Mouse (Mus musculus) MEL (cell line): ENCODE data around the gene 1700069L16Rik. TPM values are rescaled to one million over a fixed set of nuclear protein-coding genes. Genes with fewer than 3 reads are reported as not detected.

Experiments used
- DNase-seq: peaks from one replicate; pipeline ENCODE4 v3.0.0; 2011; ENCODE audit warnings: low read depth, low spot score
- H3K27ac ChIP-seq: 2 replicates; pipeline ENCODE4 v1.5.1; 2012; ENCODE audit warnings: low read depth, mild to moderate bottlenecking, control low read depth, low read length, moderate library complexity; ENCODE audit not compliant: control insufficient read depth
- H3K27me3 ChIP-seq, 2 experiments: fragments of 150-350 bp in 1 of 2; sonication (generic) in 1 of 2; 2 replicates each; pipeline ENCODE4 v1.6.1; 2012; ENCODE audit warnings: low read length in 2 of 2, mild to moderate bottlenecking in 2 of 2, improper control_type of control experiment in 1 of 2, moderate library complexity in 1 of 2; ENCODE audit not compliant: insufficient read depth in 2 of 2, control insufficient read depth in 1 of 2
- H3K36me3 ChIP-seq, 2 experiments: 2 replicates each; pipeline ENCODE4 v1.6.1; 2012 to 2014; ENCODE audit warnings: low read length in 2 of 2, improper control_type of control experiment in 1 of 2, inconsistent platforms in 1 of 2, mild to moderate bottlenecking in 1 of 2; ENCODE audit not compliant: insufficient read depth in 2 of 2, control insufficient read depth in 1 of 2
- H3K4me1 ChIP-seq, 2 experiments: fragments of 150-350 bp in 1 of 2; sonication (generic) in 1 of 2; 2 replicates each; pipeline ENCODE4 v1.6.1; 2012; ENCODE audit warnings: low read length in 2 of 2, improper control_type of control experiment in 1 of 2, mild to moderate bottlenecking in 1 of 2; ENCODE audit not compliant: insufficient read depth in 2 of 2, control insufficient read depth in 1 of 2
- H3K4me3 ChIP-seq, 2 experiments: fragments of 150-350 bp in 1 of 2; sonication (generic) in 1 of 2; 2 replicates each; pipeline ENCODE4 v1.5.1; 2012; ENCODE audit warnings: low read depth in 2 of 2, low read length in 2 of 2, mild to moderate bottlenecking in 2 of 2, moderate library complexity in 2 of 2, control low read depth in 1 of 2, improper control_type of control experiment in 1 of 2; ENCODE audit not compliant: control insufficient read depth in 1 of 2, insufficient read depth in 1 of 2
- H3K79me2 ChIP-seq: 2 replicates; pipeline ENCODE4 v1.6.1; 2012; ENCODE audit warnings: mild to moderate bottlenecking, low read length, moderate library complexity; ENCODE audit not compliant: control insufficient read depth, poor library complexity, insufficient read depth
- H3K9ac ChIP-seq: 2 replicates; pipeline ENCODE4 v1.6.1; 2012; ENCODE audit warnings: low read depth, mild to moderate bottlenecking, control low read depth, low read length, moderate library complexity; ENCODE audit not compliant: control insufficient read depth, poor library complexity, severe bottlenecking
- H3K9me3 ChIP-seq: fragments of 150-350 bp; sonication (generic); replicated peaks from 2 replicates; pipeline ENCODE4 v1.6.1; 2012; ENCODE audit warnings: mild to moderate bottlenecking, low read length, improper control_type of control experiment, moderate library complexity; ENCODE audit not compliant: insufficient read depth
- ETS1 ChIP-seq: IDR thresholded peaks from 2 replicates; pipeline ENCODE4 v1.6.1; 2012; ENCODE audit warnings: low read depth, mild to moderate bottlenecking, inconsistent platforms, low read length, improper control_type of control experiment, moderate library complexity
- NRF1 ChIP-seq: IDR thresholded peaks from 2 replicates; pipeline ENCODE4 v1.6.1; 2014; ENCODE audit warnings: low read depth, mild to moderate bottlenecking, inconsistent platforms, low read length, improper control_type of control experiment, moderate library complexity; ENCODE audit not compliant: poor library complexity, insufficient read depth, severe bottlenecking
- POLR2A ChIP-seq, 2 experiments: IDR thresholded peaks; 2 replicates each; pipeline ENCODE4 v1.6.1; 2011 to 2012; ENCODE audit warnings: low read length in 2 of 2, mild to moderate bottlenecking in 2 of 2, control low read depth in 1 of 2, improper control_type of control experiment in 1 of 2, low read depth in 1 of 2, moderate library complexity in 1 of 2; ENCODE audit not compliant: control insufficient read depth in 1 of 2, insufficient read depth in 1 of 2, poor library complexity in 1 of 2
- TAL1 ChIP-seq: IDR thresholded peaks from 2 replicates; pipeline ENCODE4 v1.6.1; 2012; ENCODE audit warnings: mild to moderate bottlenecking, inconsistent platforms, low read length, moderate library complexity, mixed read lengths
- TBP ChIP-seq: IDR thresholded peaks from 2 replicates; pipeline ENCODE4 v1.8.0; 2011; ENCODE audit warnings: low read depth, low read length, improper control_type of control experiment
- UBTF ChIP-seq: IDR thresholded peaks from 2 replicates; pipeline ENCODE4 v1.6.1; 2012; ENCODE audit warnings: low read depth, mild to moderate bottlenecking, inconsistent platforms, low read length, improper control_type of control experiment, moderate library complexity, borderline replicate concordance; ENCODE audit not compliant: insufficient read depth
- ZNF384 ChIP-seq: IDR thresholded peaks from 2 replicates; pipeline ENCODE4 v1.6.1; 2012; ENCODE audit warnings: low read depth, mild to moderate bottlenecking, inconsistent platforms, low read length, improper control_type of control experiment
- polyA plus RNA-seq, 2 experiments: library from polyadenylated mRNA; stranded (reverse) in 1 of 2; unstranded in 1 of 2; fragments of >175 nt in 1 of 2; fragments of >200 nt in 1 of 2; gene quantifications; 2 replicates each; pipeline versions ENCODE4 v1.2.1 to v1.2.4; 2012; ENCODE audit warnings: low replicate concordance in 2 of 2, low read depth in 1 of 2; ENCODE audit not compliant: insufficient read length in 2 of 2, insufficient read depth in 1 of 2, missing spikeins in 1 of 2
- total RNA-seq: library from RNA; depleted of rRNA; stranded (reverse); fragments of 300-350 nt; gene quantifications from 2 replicates; pipeline ENCODE4 v1.2.3, GENCODE M21; 2012; rRNA removed

Gene 1700069L16Rik
- total and polyA plus RNA-seq, 3 experiments = not detected

- DNase-seq = no peak
These were observed 81.3 kb downstream of the 1700069L16Rik start for GRCm38 (mm10) chr5:113643107-113643848.

More at GRCm38 (mm10) chr5:113643107-113643848, 81.3 kb downstream of the 1700069L16Rik start:
- Histone ChIP-seq H3K9me3 (no peaks in the 10 kb centered on the region), H3K79me2 (no peaks in the 10 kb centered on the region), H3K4me3 (no peak overlapping the region), H3K9ac (no peak overlapping the region), H3K36me3 (no peaks in the 10 kb centered on the region), H3K4me1 (no peaks in the 10 kb centered on the region), H3K27me3 (no peaks in the 10 kb centered on the region), H3K27ac (no peak overlapping the region)
- TF ChIP-seq ETS1 (no peak), TAL1 (no peak), TBP (no peak), NRF1 (no peak), ZNF384 (no peak), UBTF (no peak), POLR2A (IDR thresholded peaks at IDR 0.05; ENCODE audit: control insufficient read depth in 1 of 2, insufficient read depth in 1 of 2, low read depth in 1 of 2, low read length in 2 of 2, poor library complexity in 1 of 2) (no peak)

Other genes with a start within 250 kb of the 1700069L16Rik start
- not detected in 2 replicates for gene Wscd2, start 234.4 kb downstream of the 1700069L16Rik start, total RNA-seq
- not detected for gene Wscd2, start 234.4 kb downstream of the 1700069L16Rik start, polyA plus RNA-seq
- not detected in 2 replicates for gene Cmklr1, start 74.3 kb downstream of the 1700069L16Rik start, total RNA-seq
- gene Cmklr1, start 74.3 kb downstream of the 1700069L16Rik start, polyA plus RNA-seq = not detected
- gene Ficd, start 11.0 kb upstream of the 1700069L16Rik start, total RNA-seq = 1.8 and 2.5 TPM in 2 replicates
- 1 to 10 TPM in 1 of 2 experiments, not detected in 1; 2.7 TPM for gene Ficd, start 11.0 kb upstream of the 1700069L16Rik start, polyA plus RNA-seq
- gene Sart3, start 47.7 kb upstream of the 1700069L16Rik start, total RNA-seq = 38.5 and 41.4 TPM in 2 replicates
- 10 to 100 TPM in 1 of 2 experiments, not detected in 1; 74.4 TPM for gene Sart3, start 47.7 kb upstream of the 1700069L16Rik start, polyA plus RNA-seq
- gene Iscu, start 48.0 kb upstream of the 1700069L16Rik start, total RNA-seq = 84.1 and 95.7 TPM in 2 replicates
- 100 to 1,000 TPM in 1 of 2 experiments, not detected in 1; 150 TPM for gene Iscu, start 48.0 kb upstream of the 1700069L16Rik start, polyA plus RNA-seq
- not detected in 2 replicates for gene Tmem119, start 75.7 kb upstream of the 1700069L16Rik start, total RNA-seq
- under 1 TPM in 1 of 2 experiments, not detected in 1; 0.13 TPM for gene Tmem119, start 75.7 kb upstream of the 1700069L16Rik start, polyA plus RNA-seq
- gene Selplg, start 107.9 kb upstream of the 1700069L16Rik start, total RNA-seq = 24.2 and 29.1 TPM in 2 replicates
- gene Selplg, start 107.9 kb upstream of the 1700069L16Rik start, polyA plus RNA-seq = 10 to 100 TPM in 1 of 2 experiments, not detected in 1; 48.2 TPM
- gene Coro1c, start 184.0 kb upstream of the 1700069L16Rik start, total RNA-seq = 103 TPM in 2 replicates
- 100 to 1,000 TPM in 1 of 2 experiments, 10 to 100 TPM in 1; 77.3 to 158 TPM for gene Coro1c, start 184.0 kb upstream of the 1700069L16Rik start, polyA plus RNA-seq